Mouse (Mus musculus): ENCODE data around the gene Lrmda.

DNA sequence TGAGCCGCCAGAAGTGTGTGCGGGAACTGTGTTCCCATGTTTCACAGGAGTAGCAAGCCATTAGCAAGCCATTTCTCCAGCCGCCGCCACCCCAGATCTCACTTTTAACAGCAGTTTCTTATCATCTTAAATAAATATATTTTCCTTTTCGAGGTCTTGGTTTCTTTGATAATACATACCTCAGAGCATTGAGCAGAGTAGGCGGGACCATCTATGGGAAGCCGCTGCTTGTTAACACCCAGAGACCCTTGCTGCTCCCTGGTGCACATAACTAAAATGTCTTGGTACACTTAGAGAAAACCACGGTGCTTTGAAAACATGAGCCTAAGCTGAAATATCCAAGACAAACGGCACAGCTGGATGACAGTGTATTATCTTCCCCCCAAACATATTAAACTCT lies 562.6 kb downstream of the Lrmda start:
- TF ChIP-seq CTCF (IDR thresholded peaks at IDR 0.05; ENCODE audit: borderline replicate concordance, control insufficient read depth, extremely low read depth, insufficient read depth, low read length, poor library complexity) (no peak), POLR2A (IDR thresholded peaks at IDR 0.05; ENCODE audit: control insufficient read depth, extremely low read depth, insufficient read depth, low read length, poor library complexity) (no peak)
